Mouse (Mus musculus): ENCODE data around the gene Uqcr11.

- TF ChIP-seq CHD2 (IDR thresholded peaks at IDR 0.05; ENCODE audit: low read depth, low read length), result no peak
- TF ChIP-seq ZNF384 (IDR thresholded peaks at IDR 0.05; ENCODE audit: low read depth, low read length), result no peak
- no peak for TF ChIP-seq MAFK (IDR thresholded peaks at IDR 0.05; ENCODE audit: insufficient read depth, low read depth, low read length)
- TF ChIP-seq HCFC1 (IDR thresholded peaks at IDR 0.05; ENCODE audit: borderline replicate concordance, insufficient read depth, low read length), result no peak
These were observed 31.3 kb upstream of the Uqcr11 start for GRCm38 (mm10) chr10:80437973-80438372.

All from ES-E14 (cell line).